Mouse (Mus musculus) olfactory bulb, adult 2 months (tissue): ENCODE data around the gene Drg1. TPM values are rescaled to one million over a fixed set of nuclear protein-coding genes. Genes with fewer than 3 reads are reported as not detected.
A peak's percentile ranks its signal among the peaks of the same experiment; 100 is the strongest.

ENCODE experiments used
- H3K27ac ChIP-seq: fragments of 200-500 bp; 2 replicates; pipeline ENCODE4 v1.5.1; 2012; ENCODE audit warnings: low read depth, low read length; ENCODE audit not compliant: insufficient read depth
- H3K4me1 ChIP-seq: fragments of 200-500 bp; 2 replicates; pipeline ENCODE4 v1.6.1; 2012; ENCODE audit warnings: low read length; ENCODE audit not compliant: control insufficient read depth, insufficient read depth
- H3K4me3 ChIP-seq: fragments of 200-500 bp; 2 replicates; pipeline ENCODE4 v1.5.1; 2012; ENCODE audit warnings: mild to moderate bottlenecking, low read depth, low read length, moderate library complexity; ENCODE audit not compliant: insufficient read depth
- CTCF ChIP-seq: fragments of 200-500 bp; IDR thresholded peaks from 2 replicates; pipeline ENCODE4 v1.5.1; 2012; ENCODE audit warnings: low read depth, mild to moderate bottlenecking, low read length, moderate library complexity; ENCODE audit not compliant: insufficient read depth
- POLR2A ChIP-seq: fragments of 200-500 bp; IDR thresholded peaks from 2 replicates; pipeline ENCODE4 v1.6.1; 2012; ENCODE audit warnings: mild to moderate bottlenecking, low read depth, low read length, moderate library complexity; ENCODE audit not compliant: insufficient read depth
- WGBS: fragments of 180-500 bp; shearing (Covaris S2); methylation state at CpG from one replicate; pipeline ENCODE4 v1.1.7; 2018; 5-methylcytosine and 5-hydroxymethylcytosine counted together
- polyA plus RNA-seq: library from polyadenylated mRNA; stranded (reverse); fragments of >200 nt; gene quantifications from 2 replicates; pipeline ENCODE4 v1.2.4, GENCODE M21; 2012; ENCODE audit warnings: low replicate concordance; ENCODE audit not compliant: missing spikeins, insufficient read depth, insufficient read length

Gene Drg1
- polyA plus RNA-seq, 1 experiment: not detected

DNA sequence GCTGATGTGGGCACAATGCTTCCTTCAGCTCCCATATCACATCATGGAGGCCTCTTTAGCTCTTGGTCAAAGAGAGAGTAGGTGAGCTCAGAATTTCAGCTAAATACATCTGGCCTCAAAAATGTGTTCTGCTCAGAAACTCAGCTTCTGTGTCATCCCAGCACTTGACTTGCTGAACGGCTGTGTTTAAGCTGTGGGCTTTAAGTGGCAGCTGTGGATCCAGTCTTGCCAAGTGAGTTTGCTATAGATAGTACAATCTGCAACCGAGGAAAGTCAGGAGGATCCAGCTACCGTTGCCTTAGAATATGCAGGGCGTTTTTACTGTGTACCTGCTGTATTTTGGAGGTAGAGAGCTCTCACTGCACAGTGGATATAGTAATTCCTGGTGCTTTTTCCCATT lies 36.2 kb upstream of the Drg1 start:
- no peak overlapping the region; the same call in 1 of the 2 replicates for H3K27ac ChIP-seq
- TF ChIP-seq CTCF (no peak), POLR2A (no peak)
- H3K4me3 ChIP-seq: no peak overlapping the region
- peaks cover 6% of the 10 kb centered on the region; the same call in 1 of the 2 replicates for H3K4me1 ChIP-seq
- WGBS: 66% methylated on average over 4 of the region's 4 CpGs

GRCm38 (mm10) chr11:3301075-3301474 lies 34.9 kb upstream of the Drg1 start:
- no peak overlapping the region for H3K27ac ChIP-seq
- WGBS: 93% methylated on average over 5 of the region's 5 CpGs

DNA sequence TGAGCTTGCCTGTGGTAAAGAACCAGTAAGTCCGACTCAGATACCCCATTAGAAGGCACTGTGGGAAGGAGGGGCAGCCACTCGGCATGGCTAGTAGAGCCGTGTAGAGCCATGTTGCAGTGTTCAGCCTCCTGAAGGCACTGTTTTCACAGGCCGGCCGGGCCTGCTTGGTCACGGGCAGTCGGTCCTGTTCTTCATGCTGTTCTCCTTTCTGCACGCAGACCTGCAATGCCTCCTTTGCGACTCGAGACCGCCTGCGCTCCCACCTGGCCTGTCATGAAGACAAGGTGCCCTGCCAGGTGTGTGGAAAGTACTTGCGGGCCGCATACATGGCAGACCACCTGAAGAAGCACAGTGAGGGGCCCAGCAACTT lies 32.6 kb upstream of the Drg1 start:
- TF ChIP-seq POLR2A (no peak), CTCF (no peak)
- Histone ChIP-seq H3K4me1 (peaks cover 26% of the 10 kb centered on the region), H3K4me3 (no peak overlapping the region), H3K27ac (no peak overlapping the region)
- WGBS: 91% methylated on average over 14 of the region's 14 CpGs

More at GRCm38 (mm10) chr11:3301075-3301474, 34.9 kb upstream of the Drg1 start:
- no peak for TF ChIP-seq CTCF
- TF ChIP-seq POLR2A: no peak
- H3K4me3 ChIP-seq: no peak overlapping the region
- peaks cover 7% of the 10 kb centered on the region for H3K4me1 ChIP-seq

GRCm38 (mm10) chr11:3297871-3298812 lies 31.9 kb upstream of the Drg1 start:
- Histone ChIP-seq H3K4me3 (no peak overlapping the region), H3K27ac (no peak overlapping the region), H3K4me1 (peaks cover 32% of the 10 kb centered on the region)
- WGBS: 79% methylated on average over 10 of the region's 10 CpGs
- TF ChIP-seq POLR2A (no peak), CTCF (no peak)

- H3K4me3 ChIP-seq: no peak overlapping the region
- H3K4me1 ChIP-seq: peaks cover 46% of the 10 kb centered on the region
- WGBS: 28% methylated on average over 5 of the region's 5 CpGs
- no peak overlapping the region for H3K27ac ChIP-seq
- TF ChIP-seq CTCF (no peak), POLR2A (no peak)
Measured at GRCm38 (mm10) chr11:3296056-3296455, 29.8 kb upstream of the Drg1 start.

- Histone ChIP-seq H3K4me3 (no peak overlapping the region), H3K27ac (no peak overlapping the region), H3K4me1 (peaks cover 51% of the 10 kb centered on the region)
- no peak for TF ChIP-seq POLR2A
- TF ChIP-seq CTCF: no peak
- WGBS: 88% methylated on average over 2 of the region's 2 CpGs
Measured at GRCm38 (mm10) chr11:3294641-3295040, 28.4 kb upstream of the Drg1 start.

GRCm38 (mm10) chr11:3293361-3293760 lies 27.1 kb upstream of the Drg1 start:
- peak overlapping the region; percentile 91 for H3K4me3 ChIP-seq
- peaks cover 57% of the 10 kb centered on the region for H3K4me1 ChIP-seq
- H3K27ac ChIP-seq: peak overlapping the region; percentile 17; the same call in 1 of the 2 replicates
- WGBS: 22% methylated on average over 4 of the region's 4 CpGs
- TF ChIP-seq POLR2A (no peak), CTCF (no peak)

DNA sequence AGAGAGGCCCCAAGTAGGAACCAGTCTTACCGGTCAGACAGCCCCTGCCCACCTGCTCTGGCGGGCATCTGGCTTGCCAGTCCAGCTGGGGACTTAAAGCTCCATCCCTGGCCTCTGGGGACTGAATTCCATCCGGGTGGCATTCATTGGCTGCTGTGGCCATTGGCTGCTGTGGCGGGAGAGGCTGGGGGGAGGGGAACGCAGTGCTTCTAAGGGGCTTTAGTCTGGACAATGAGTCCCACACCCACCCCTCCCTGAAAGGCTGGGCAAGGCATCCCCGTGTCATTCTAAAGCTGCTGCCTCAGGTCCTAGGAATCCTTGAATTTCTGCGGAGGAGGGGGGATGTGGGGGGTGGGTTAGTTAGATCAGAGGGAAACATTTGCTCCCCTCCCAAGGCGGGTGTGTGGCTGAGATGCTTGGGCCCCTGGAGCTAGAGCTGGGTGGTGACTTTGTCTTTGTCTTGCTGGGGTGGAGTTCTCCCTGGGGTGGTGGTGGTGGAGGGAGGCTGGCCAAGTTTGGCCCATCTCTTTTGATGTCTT lies 26.6 kb upstream of the Drg1 start:
- TF ChIP-seq CTCF (no peak), POLR2A (no peak)
- Histone ChIP-seq H3K27ac (peak overlapping the region; percentile 17; the same call in 1 of the 2 replicates), H3K4me3 (peak overlapping the region; percentile 91), H3K4me1 (peaks cover 54% of the 10 kb centered on the region)
- 4% methylated on average over 8 of the region's 8 CpGs for WGBS

- peaks cover 54% of the 10 kb centered on the region for H3K4me1 ChIP-seq
- H3K4me3 ChIP-seq: peak overlapping the region; percentile 91
- WGBS: 1% methylated on average over 8 of the region's 8 CpGs
- H3K27ac ChIP-seq: peak overlapping the region; percentile 11; the same call in 1 of the 2 replicates
- TF ChIP-seq POLR2A (no peak), CTCF (no peak)
Measured at GRCm38 (mm10) chr11:3292062-3292421, 25.8 kb upstream of the Drg1 start.
